Mouse (Mus musculus) hindbrain, embryonic 11.5 days (tissue): ENCODE measurements at regions not wholly inside any gene's neighbourhood (a gene's known extent, or its start where the extent isn't known, plus 50 kb on each side); places are given as distances from the start of the nearest gene placed in this dataset.

Experiments
- ATAC-seq: fragments of 200-750 bp; cut with Nextera tagmentation; 2 replicates; pipeline ENCODE4 v1.8.0; 2017; ENCODE audit warnings: mild to moderate bottlenecking, moderate TSS enrichment, moderate library complexity; ENCODE audit not compliant: low FRiP score
- DNase-seq: peaks from one replicate; pipeline ENCODE4 v3.0.0-alpha.2; 2015; ENCODE audit warnings: low spot score
- H3K27ac ChIP-seq: fragments of 300-500 bp; sonication (generic); 2 replicates; pipeline ENCODE4 v1.5.1; 2014; ENCODE audit warnings: mild to moderate bottlenecking, low read depth, low read length
- H3K27me3 ChIP-seq: fragments of 300-500 bp; sonication (generic); 2 replicates; pipeline ENCODE4 v1.6.1; 2014; ENCODE audit warnings: mild to moderate bottlenecking, low read length, moderate library complexity, mixed read lengths; ENCODE audit not compliant: control insufficient read depth, insufficient read depth
- H3K36me3 ChIP-seq: fragments of 300-500 bp; sonication (generic); 2 replicates; pipeline ENCODE4 v1.6.1; 2014; ENCODE audit warnings: mild to moderate bottlenecking, low read length, moderate library complexity, mixed read lengths; ENCODE audit not compliant: control insufficient read depth, insufficient read depth
- H3K4me1 ChIP-seq: fragments of 300-500 bp; sonication (generic); replicated peaks from 2 replicates; pipeline ENCODE4 v1.6.1; 2014; ENCODE audit warnings: low read length, mixed read lengths; ENCODE audit not compliant: control insufficient read depth, insufficient read depth
- H3K4me2 ChIP-seq: fragments of 300-500 bp; sonication (generic); replicated peaks from 2 replicates; pipeline ENCODE4 v1.6.1; 2014; ENCODE audit warnings: mild to moderate bottlenecking, low read depth, low read length
- H3K4me3 ChIP-seq: fragments of 300-500 bp; sonication (generic); 2 replicates; pipeline ENCODE4 v1.5.1; 2014; ENCODE audit warnings: low read depth, low read length
- H3K9ac ChIP-seq: fragments of 300-500 bp; sonication (generic); 2 replicates; pipeline ENCODE4 v1.6.1; 2014; ENCODE audit warnings: low read depth, low read length
- H3K9me3 ChIP-seq: fragments of 300-500 bp; sonication (generic); 2 replicates; pipeline ENCODE4 v1.6.1; 2016; ENCODE audit warnings: low read length; ENCODE audit not compliant: control insufficient read depth
- WGBS: fragments of 180-500 bp; shearing (Covaris S2); extraction: QIAGEN DNeasy Blood & Tissue Kit; methylation state at CpG from one replicate; pipeline ENCODE4 v1.1.7; 2014; 5-methylcytosine and 5-hydroxymethylcytosine counted together

DNA sequence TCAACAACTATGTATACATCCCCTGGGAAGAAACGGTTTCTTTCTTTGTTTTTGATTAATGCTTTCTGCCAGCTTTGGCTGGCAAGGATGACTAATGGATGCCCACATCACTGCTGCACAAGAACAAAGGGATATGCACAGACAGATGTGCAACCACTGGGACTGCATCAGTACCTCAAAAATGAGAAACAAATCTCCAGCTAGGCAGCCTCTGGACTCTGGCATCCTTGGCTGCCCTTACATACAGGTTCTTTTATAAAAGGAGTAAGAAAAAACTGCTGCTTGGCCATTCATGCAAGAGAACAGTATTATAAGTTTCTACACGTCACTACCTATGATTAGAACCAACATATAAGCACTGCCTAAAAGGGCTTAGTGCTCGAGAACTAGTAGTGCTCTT lies 97.7 kb downstream of the Alg10b start:
- no peaks in the 10 kb centered on the region for H3K27me3 ChIP-seq
- WGBS: 33% methylated on average over 3 of the region's 3 CpGs
- H3K36me3 ChIP-seq: no peaks in the 10 kb centered on the region

GRCm38 (mm10) chr15:90333275-90333674 lies 109.2 kb downstream of the Alg10b start:
- 6% methylated on average over 4 of the region's 4 CpGs for WGBS

More for the DNA sequence above, 97.7 kb downstream of the Alg10b start:
- no peak overlapping the region for H3K4me3 ChIP-seq
- H3K9me3 ChIP-seq: no peaks in the 10 kb centered on the region
- no peak overlapping the region for H3K4me2 ChIP-seq
- DNase-seq (no peak), ATAC-seq (no peak)
- H3K27ac ChIP-seq: no peak overlapping the region
- H3K9ac ChIP-seq: no peak overlapping the region
- H3K4me1 ChIP-seq: no peaks in the 10 kb centered on the region

GRCm38 (mm10) chr15:90333766-90334165 lies 109.7 kb downstream of the Alg10b start:
- no peaks in the 10 kb centered on the region for H3K36me3 ChIP-seq
- H3K27ac ChIP-seq: no peak overlapping the region
- no peak overlapping the region for H3K4me3 ChIP-seq
- no peaks in the 10 kb centered on the region for H3K27me3 ChIP-seq
- H3K9ac ChIP-seq: no peak overlapping the region
- ATAC-seq (no peak), DNase-seq (no peak)
- H3K4me2 ChIP-seq: no peak overlapping the region
- no peaks in the 10 kb centered on the region for H3K4me1 ChIP-seq
- no peaks in the 10 kb centered on the region for H3K9me3 ChIP-seq
- 46% methylated on average over 1 of the region's 1 CpGs for WGBS

More at GRCm38 (mm10) chr15:90333275-90333674, 109.2 kb downstream of the Alg10b start:
- Histone ChIP-seq H3K9ac (no peak overlapping the region), H3K4me1 (no peaks in the 10 kb centered on the region), H3K9me3 (no peaks in the 10 kb centered on the region), H3K4me3 (no peak overlapping the region), H3K27ac (no peak overlapping the region), H3K4me2 (no peak overlapping the region), H3K36me3 (no peaks in the 10 kb centered on the region), H3K27me3 (no peaks in the 10 kb centered on the region)
- ATAC-seq (peak; percentile 75), DNase-seq (peak; percentile 65)

DNA sequence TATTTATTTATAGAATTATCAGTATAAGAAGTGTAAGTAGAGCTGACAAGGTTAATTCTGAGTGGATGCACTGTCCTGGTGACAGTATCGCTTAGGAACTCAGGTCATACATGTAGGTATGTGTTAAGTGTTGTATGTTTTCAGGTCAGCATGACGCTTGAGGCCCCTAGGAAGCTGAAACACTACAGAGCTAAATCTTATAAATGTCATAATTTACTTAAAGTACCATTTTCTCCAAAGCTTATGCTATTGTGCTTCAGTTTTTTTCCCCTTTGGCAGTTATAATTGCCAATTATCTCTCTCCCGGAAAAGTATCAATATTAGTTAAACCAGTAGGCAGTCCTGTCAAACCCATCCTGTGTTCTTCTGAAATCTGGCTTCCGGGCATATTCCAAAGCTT lies 110.3 kb downstream of the Alg10b start:
- WGBS: 70% methylated on average over 4 of the region's 4 CpGs

GRCm38 (mm10) chr15:90335506-90335905 lies 111.4 kb downstream of the Alg10b start:
- no peak overlapping the region for H3K27ac ChIP-seq
- no peaks in the 10 kb centered on the region for H3K27me3 ChIP-seq
- H3K4me3 ChIP-seq: no peak overlapping the region
- no peak for DNase-seq
- 74% methylated on average over 7 of the region's 7 CpGs for WGBS
- no peak for ATAC-seq
- no peaks in the 10 kb centered on the region for H3K36me3 ChIP-seq
- no peak overlapping the region for H3K4me2 ChIP-seq
- H3K9ac ChIP-seq: no peak overlapping the region
- H3K9me3 ChIP-seq: no peaks in the 10 kb centered on the region
- H3K4me1 ChIP-seq: no peaks in the 10 kb centered on the region

More for the DNA sequence above, 110.3 kb downstream of the Alg10b start:
- H3K36me3 ChIP-seq: no peaks in the 10 kb centered on the region
- H3K4me3 ChIP-seq: no peak overlapping the region
- no peak overlapping the region for H3K9ac ChIP-seq
- DNase-seq (no peak), ATAC-seq (no peak)
- H3K27ac ChIP-seq: no peak overlapping the region
- H3K4me1 ChIP-seq: no peaks in the 10 kb centered on the region
- no peaks in the 10 kb centered on the region for H3K9me3 ChIP-seq
- no peak overlapping the region for H3K4me2 ChIP-seq
- H3K27me3 ChIP-seq: no peaks in the 10 kb centered on the region

GRCm38 (mm10) chr15:90340089-90340488 lies 116.0 kb downstream of the Alg10b start:
- WGBS: 85% methylated on average over 1 of the region's 1 CpGs
- ATAC-seq: no peak

DNA sequence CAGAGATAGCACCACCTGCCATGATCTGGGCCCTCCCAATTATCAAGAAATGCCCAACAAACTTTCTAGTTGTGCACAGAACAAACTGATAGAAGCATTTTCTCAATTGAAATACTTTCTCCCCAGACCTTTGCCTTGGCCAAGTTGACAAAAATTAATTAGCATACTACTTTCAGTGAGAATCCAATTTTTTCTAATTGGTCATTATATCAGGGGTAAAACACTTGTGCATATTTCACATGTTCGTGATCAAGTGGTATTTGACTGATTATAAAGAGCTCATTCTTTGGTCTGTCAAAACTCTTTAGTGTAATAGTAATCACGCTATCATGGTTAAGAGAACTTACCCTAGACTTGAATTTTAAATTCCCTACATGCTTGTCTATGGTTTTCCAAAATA lies 117.2 kb downstream of the Alg10b start:
- Histone ChIP-seq H3K36me3 (no peaks in the 10 kb centered on the region), H3K27ac (no peak overlapping the region), H3K9ac (no peak overlapping the region), H3K4me2 (no peak overlapping the region), H3K27me3 (no peaks in the 10 kb centered on the region), H3K9me3 (no peaks in the 10 kb centered on the region), H3K4me3 (no peak overlapping the region), H3K4me1 (no peaks in the 10 kb centered on the region)
- ATAC-seq: no peak
- 94% methylated on average over 2 of the region's 2 CpGs for WGBS
- no peak for DNase-seq

More at GRCm38 (mm10) chr15:90340089-90340488, 116.0 kb downstream of the Alg10b start:
- Histone ChIP-seq H3K27ac (no peak overlapping the region), H3K36me3 (no peaks in the 10 kb centered on the region), H3K27me3 (no peaks in the 10 kb centered on the region), H3K4me3 (no peak overlapping the region), H3K9ac (no peak overlapping the region), H3K4me1 (no peaks in the 10 kb centered on the region), H3K4me2 (no peak overlapping the region), H3K9me3 (no peaks in the 10 kb centered on the region)
- DNase-seq: no peak

DNA sequence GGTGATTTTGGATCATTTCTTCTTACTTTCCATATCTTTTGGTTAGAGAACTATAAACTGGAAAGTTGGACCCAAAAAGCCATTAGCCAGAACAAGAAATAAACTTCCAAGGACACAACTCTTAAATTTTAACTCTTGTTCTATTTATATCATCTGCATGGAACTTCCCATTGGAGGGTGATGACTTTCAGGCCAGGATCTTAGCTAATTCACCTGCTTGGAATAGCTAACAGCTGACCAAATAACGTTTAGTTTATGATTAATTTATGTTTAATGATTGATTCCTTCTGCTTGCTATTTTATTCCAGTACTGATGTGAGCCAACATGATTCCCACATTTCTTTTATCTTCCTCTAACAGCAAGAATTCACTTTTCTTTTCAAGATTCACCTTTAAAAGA lies 119.7 kb downstream of the Alg10b start:
- no peak for DNase-seq
- no peaks in the 10 kb centered on the region for H3K4me1 ChIP-seq
- WGBS: 72% methylated on average over 1 of the region's 1 CpGs

GRCm38 (mm10) chr15:90344956-90345355 lies 120.8 kb downstream of the Alg10b start:
- no peak overlapping the region for H3K27ac ChIP-seq
- no peak overlapping the region for H3K4me3 ChIP-seq
- no peaks in the 10 kb centered on the region for H3K27me3 ChIP-seq
- 53% methylated on average over 4 of the region's 4 CpGs for WGBS
- no peak overlapping the region for H3K4me2 ChIP-seq
- H3K4me1 ChIP-seq: no peaks in the 10 kb centered on the region
- H3K36me3 ChIP-seq: no peaks in the 10 kb centered on the region
- DNase-seq (no peak), ATAC-seq (no peak)
- H3K9me3 ChIP-seq: no peaks in the 10 kb centered on the region
- H3K9ac ChIP-seq: no peak overlapping the region

More for the DNA sequence above, 119.7 kb downstream of the Alg10b start:
- H3K4me3 ChIP-seq: no peak overlapping the region
- H3K36me3 ChIP-seq: no peaks in the 10 kb centered on the region
- H3K27me3 ChIP-seq: no peaks in the 10 kb centered on the region
- no peak overlapping the region for H3K27ac ChIP-seq
- no peaks in the 10 kb centered on the region for H3K9me3 ChIP-seq
- H3K4me2 ChIP-seq: no peak overlapping the region
- no peak overlapping the region for H3K9ac ChIP-seq
- ATAC-seq: no peak
